Mouse (Mus musculus): ENCODE data around the gene Tob2. TPM values are rescaled to one million over a fixed set of nuclear protein-coding genes. Genes with fewer than 3 reads are reported as not detected.

Gene Tob2
- polyA plus RNA-seq, 1 experiment from 2014 or later, result 23.0 TPM

GRCm38 (mm10) chr15:81836966-81837920, 21.4 kb downstream of the Tob2 start:
- peak overlapping the region; percentile 45 for H3K4me2 ChIP-seq (ENCODE audit: low read length)
- H3K4me3 ChIP-seq (ENCODE audit: low read depth, low read length), result 0 out of 2 replicates have a peak overlapping the region, but pooled peaks have one; percentile 27
- no peak overlapping the region for H3K9ac ChIP-seq (ENCODE audit: low read length)

GRCm38 (mm10) chr15:81836124-81836821, 22.3 kb downstream of the Tob2 start:
- Histone ChIP-seq H3K36me3 (ENCODE audit: control insufficient read depth, insufficient read depth, low read length) (no peaks in the 10 kb centered on the region), H3K4me3 (ENCODE audit: low read depth, low read length) (peak overlapping the region; percentile 27), H3K4me2 (ENCODE audit: low read length) (peak overlapping the region; percentile 45), H3K9me3 (ENCODE audit: control insufficient read depth, low read length) (no peaks in the 10 kb centered on the region), H3K27me3 (replicated peaks; ENCODE audit: control insufficient read depth, insufficient read depth, low read length) (no peaks in the 10 kb centered on the region), H3K27ac (ENCODE audit: low read depth) (no peak overlapping the region), H3K9ac (ENCODE audit: low read length) (peak overlapping the region; percentile 8), H3K4me1 (replicated peaks; ENCODE audit: control insufficient read depth, insufficient read depth, low read length) (peaks cover 12% of the 10 kb centered on the region)
- ATAC-seq (replicated peaks; ENCODE audit: low FRiP score, low TSS enrichment, low read depth) (peak; percentile 79), DNase-seq (ENCODE audit: low spot score) (peak; percentile 86)
- WGBS, result 4% methylated on average over 27 of the region's 33 CpGs

More at GRCm38 (mm10) chr15:81836966-81837920, 21.4 kb downstream of the Tob2 start:
- Histone ChIP-seq H3K27me3 (replicated peaks; ENCODE audit: control insufficient read depth, insufficient read depth, low read length) (no peaks in the 10 kb centered on the region), H3K36me3 (ENCODE audit: control insufficient read depth, insufficient read depth, low read length) (no peaks in the 10 kb centered on the region), H3K9me3 (ENCODE audit: control insufficient read depth, low read length) (no peaks in the 10 kb centered on the region), H3K4me1 (replicated peaks; ENCODE audit: control insufficient read depth, insufficient read depth, low read length) (peaks cover 12% of the 10 kb centered on the region), H3K27ac (ENCODE audit: low read depth) (no peak overlapping the region)
- WGBS, result 52% methylated on average over 7 of the region's 7 CpGs
- ATAC-seq (replicated peaks; ENCODE audit: low FRiP score, low TSS enrichment, low read depth) (no peak), DNase-seq (ENCODE audit: low spot score) (no peak)

GRCm38 (mm10) chr15:81835007-81835880, 23.4 kb downstream of the Tob2 start:
- ATAC-seq (replicated peaks; ENCODE audit: low FRiP score, low TSS enrichment, low read depth) (no peak), DNase-seq (ENCODE audit: low spot score) (no peak)
- 58% methylated on average over 10 of the region's 10 CpGs for WGBS
- Histone ChIP-seq H3K4me3 (ENCODE audit: low read depth, low read length) (no peak overlapping the region; the same call in 1 of the 2 replicates), H3K9ac (ENCODE audit: low read length) (0 out of 2 replicates have a peak overlapping the region, but pooled peaks have one; percentile 8), H3K4me1 (replicated peaks; ENCODE audit: control insufficient read depth, insufficient read depth, low read length) (peaks cover 12% of the 10 kb centered on the region), H3K27me3 (replicated peaks; ENCODE audit: control insufficient read depth, insufficient read depth, low read length) (no peaks in the 10 kb centered on the region), H3K27ac (ENCODE audit: low read depth) (no peak overlapping the region), H3K9me3 (ENCODE audit: control insufficient read depth, low read length) (no peaks in the 10 kb centered on the region), H3K4me2 (ENCODE audit: low read length) (peak overlapping the region; percentile 45), H3K36me3 (ENCODE audit: control insufficient read depth, insufficient read depth, low read length) (no peaks in the 10 kb centered on the region)

- Histone ChIP-seq H3K4me2 (ENCODE audit: low read length) (no peak overlapping the region), H3K4me3 (ENCODE audit: low read depth, low read length) (no peak overlapping the region), H3K9me3 (ENCODE audit: control insufficient read depth, low read length) (no peaks in the 10 kb centered on the region), H3K4me1 (replicated peaks; ENCODE audit: control insufficient read depth, insufficient read depth, low read length) (peaks cover 8% of the 10 kb centered on the region; the same call in 1 of the 2 replicates), H3K36me3 (ENCODE audit: control insufficient read depth, insufficient read depth, low read length) (no peaks in the 10 kb centered on the region), H3K27me3 (replicated peaks; ENCODE audit: control insufficient read depth, insufficient read depth, low read length) (no peaks in the 10 kb centered on the region), H3K27ac (ENCODE audit: low read depth) (no peak overlapping the region), H3K9ac (ENCODE audit: low read length) (no peak overlapping the region)
- DNase-seq (ENCODE audit: low spot score), result no peak
- WGBS, result 46% methylated on average over 3 of the region's 3 CpGs
- ATAC-seq (replicated peaks; ENCODE audit: low FRiP score, low TSS enrichment, low read depth), result no peak
These were observed 24.3 kb downstream of the Tob2 start for GRCm38 (mm10) chr15:81834171-81834841.

- Histone ChIP-seq H3K27ac (ENCODE audit: low read depth) (no peak overlapping the region), H3K4me3 (ENCODE audit: low read depth, low read length) (no peak overlapping the region), H3K9me3 (ENCODE audit: control insufficient read depth, low read length) (no peaks in the 10 kb centered on the region), H3K9ac (ENCODE audit: low read length) (no peak overlapping the region), H3K4me2 (ENCODE audit: low read length) (no peak overlapping the region), H3K4me1 (replicated peaks; ENCODE audit: control insufficient read depth, insufficient read depth, low read length) (peaks cover 8% of the 10 kb centered on the region; the same call in 1 of the 2 replicates), H3K27me3 (replicated peaks; ENCODE audit: control insufficient read depth, insufficient read depth, low read length) (no peaks in the 10 kb centered on the region), H3K36me3 (ENCODE audit: control insufficient read depth, insufficient read depth, low read length) (no peaks in the 10 kb centered on the region)
- DNase-seq (ENCODE audit: low spot score) (no peak), ATAC-seq (replicated peaks; ENCODE audit: low FRiP score, low TSS enrichment, low read depth) (no peak)
- WGBS, result 76% methylated on average over 4 of the region's 4 CpGs
These were observed 25.1 kb downstream of the Tob2 start for GRCm38 (mm10) chr15:81833481-81833880.

- no peak overlapping the region for H3K4me2 ChIP-seq (ENCODE audit: low read length)
These were observed 26.4 kb downstream of the Tob2 start for GRCm38 (mm10) chr15:81832219-81832618.

GRCm38 (mm10) chr15:81831136-81831825, 27.3 kb downstream of the Tob2 start:
- no peak overlapping the region for H3K27ac ChIP-seq (ENCODE audit: low read depth)
- DNase-seq (ENCODE audit: low spot score) (peak; percentile 92), ATAC-seq (replicated peaks; ENCODE audit: low FRiP score, low TSS enrichment, low read depth) (peak; percentile 82)
- H3K4me3 ChIP-seq (ENCODE audit: low read depth, low read length), result no peak overlapping the region
- 15% methylated on average over 24 of the region's 24 CpGs for WGBS
- H3K9me3 ChIP-seq (ENCODE audit: control insufficient read depth, low read length), result no peaks in the 10 kb centered on the region
- peaks cover 8% of the 10 kb centered on the region; the same call in 1 of the 2 replicates for H3K4me1 ChIP-seq (replicated peaks; ENCODE audit: control insufficient read depth, insufficient read depth, low read length)
- H3K4me2 ChIP-seq (ENCODE audit: low read length), result peak overlapping the region; percentile 36
- H3K27me3 ChIP-seq (replicated peaks; ENCODE audit: control insufficient read depth, insufficient read depth, low read length), result no peaks in the 10 kb centered on the region
- H3K9ac ChIP-seq (ENCODE audit: low read length), result no peak overlapping the region
- peaks cover 5% of the 10 kb centered on the region; the same call in 1 of the 2 replicates for H3K36me3 ChIP-seq (ENCODE audit: control insufficient read depth, insufficient read depth, low read length)

More at GRCm38 (mm10) chr15:81832219-81832618, 26.4 kb downstream of the Tob2 start:
- Histone ChIP-seq H3K9me3 (ENCODE audit: control insufficient read depth, low read length) (no peaks in the 10 kb centered on the region), H3K4me1 (replicated peaks; ENCODE audit: control insufficient read depth, insufficient read depth, low read length) (peaks cover 8% of the 10 kb centered on the region; the same call in 1 of the 2 replicates), H3K27ac (ENCODE audit: low read depth) (no peak overlapping the region), H3K9ac (ENCODE audit: low read length) (no peak overlapping the region), H3K4me3 (ENCODE audit: low read depth, low read length) (no peak overlapping the region), H3K27me3 (replicated peaks; ENCODE audit: control insufficient read depth, insufficient read depth, low read length) (no peaks in the 10 kb centered on the region), H3K36me3 (ENCODE audit: control insufficient read depth, insufficient read depth, low read length) (0 out of 2 replicates have a peak, but pooled peaks cover 4% of the 10 kb centered on the region)
- DNase-seq (ENCODE audit: low spot score) (no peak), ATAC-seq (replicated peaks; ENCODE audit: low FRiP score, low TSS enrichment, low read depth) (no peak)
- WGBS, result 74% methylated on average over 3 of the region's 3 CpGs

Measured in intestine, embryonic 14.5 days (tissue).